Mouse (Mus musculus) liver, embryonic 15.5 days (tissue): ENCODE data around the gene Ncstn. TPM values are rescaled to one million over a fixed set of nuclear protein-coding genes. Genes with fewer than 3 reads are reported as not detected.

Source experiments
- ATAC-seq: fragments of 200-750 bp; cut with Nextera tagmentation; 2 replicates; pipeline ENCODE4 v1.8.0; 2017; ENCODE audit warnings: moderate number of reproducible peaks, mild to moderate bottlenecking, moderate library complexity; ENCODE audit not compliant: insufficient read depth
- H3K27ac ChIP-seq: fragments of 300-500 bp; sonication (generic); replicated peaks from 2 replicates; pipeline ENCODE4 v1.5.1; 2015; ENCODE audit warnings: mild to moderate bottlenecking, inconsistent platforms
- H3K27me3 ChIP-seq: fragments of 300-500 bp; sonication (generic); 2 replicates; pipeline ENCODE4 v1.6.1; 2015; ENCODE audit warnings: mild to moderate bottlenecking, inconsistent platforms
- H3K36me3 ChIP-seq: fragments of 300-500 bp; sonication (generic); replicated peaks from 2 replicates; pipeline ENCODE4 v1.6.1; 2015; ENCODE audit warnings: moderate library complexity, mild to moderate bottlenecking, inconsistent platforms
- H3K4me1 ChIP-seq: fragments of 300-500 bp; sonication (generic); replicated peaks from 2 replicates; pipeline ENCODE4 v1.6.1; 2015; ENCODE audit warnings: inconsistent platforms
- H3K4me2 ChIP-seq: fragments of 300-500 bp; sonication (generic); 2 replicates; pipeline ENCODE4 v1.6.1; 2015; ENCODE audit warnings: moderate library complexity, mild to moderate bottlenecking, inconsistent platforms
- H3K4me3 ChIP-seq: fragments of 300-500 bp; sonication (generic); replicated peaks from 2 replicates; pipeline ENCODE4 v1.5.1; 2015; ENCODE audit warnings: mild to moderate bottlenecking, inconsistent platforms
- H3K9ac ChIP-seq: fragments of 300-500 bp; sonication (generic); 2 replicates; pipeline ENCODE4 v1.6.1; 2015; ENCODE audit warnings: moderate library complexity, mild to moderate bottlenecking, inconsistent platforms
- H3K9me3 ChIP-seq: fragments of 300-500 bp; sonication (generic); replicated peaks from 2 replicates; pipeline ENCODE4 v1.6.1; 2016; ENCODE audit warnings: inconsistent platforms
- WGBS: fragments of 180-500 bp; shearing (Covaris S2); methylation state at CpG from one replicate; pipeline ENCODE4 v1.1.7; 2015; ENCODE audit warnings: mixed read lengths; ENCODE audit not compliant: insufficient replicate concordance; 5-methylcytosine and 5-hydroxymethylcytosine counted together
- polyA plus RNA-seq: library from polyadenylated mRNA; unstranded; fragments of >200 nt; fragmentation: Nextera tagmentation; extraction: Ambion mirVana; gene quantifications from 2 replicates; pipeline ENCODE4 v1.2.1, GENCODE M21; 2015

Ncstn gene
- polyA plus RNA-seq, 1 experiment from 2014 or later, result 37.6 TPM

DNA sequence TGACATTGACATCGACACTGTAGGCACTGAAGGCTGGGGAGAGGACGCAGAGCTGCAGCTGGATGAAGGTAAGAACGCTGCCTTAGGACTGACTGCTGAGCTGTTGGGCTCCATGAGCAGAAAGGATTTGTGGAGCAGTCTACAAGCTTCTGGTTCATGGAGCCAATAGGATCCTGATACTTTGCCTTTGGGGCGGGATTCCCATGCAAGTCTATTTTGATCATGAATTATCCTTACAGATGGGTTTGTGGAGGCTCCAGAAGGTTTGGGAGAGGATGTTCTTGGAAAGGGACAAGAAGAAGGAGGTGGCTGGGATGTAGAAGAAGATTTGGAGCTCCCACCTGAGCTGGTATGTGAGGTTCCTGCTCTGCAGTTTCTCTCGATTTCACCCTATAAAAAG is 34.4 kb upstream of the Ncstn start:
- 78% methylated on average over 5 of the region's 5 CpGs for WGBS
- H3K27me3 ChIP-seq, result no peaks in the 10 kb centered on the region
- H3K4me2 ChIP-seq, result no peak overlapping the region
- peaks cover 99% of the 10 kb centered on the region for H3K36me3 ChIP-seq
- no peak overlapping the region for H3K4me3 ChIP-seq
- no peak overlapping the region for H3K27ac ChIP-seq
- H3K9me3 ChIP-seq, result no peaks in the 10 kb centered on the region
- H3K4me1 ChIP-seq, result no peaks in the 10 kb centered on the region
- ATAC-seq, result no peak
- no peak overlapping the region for H3K9ac ChIP-seq

DNA sequence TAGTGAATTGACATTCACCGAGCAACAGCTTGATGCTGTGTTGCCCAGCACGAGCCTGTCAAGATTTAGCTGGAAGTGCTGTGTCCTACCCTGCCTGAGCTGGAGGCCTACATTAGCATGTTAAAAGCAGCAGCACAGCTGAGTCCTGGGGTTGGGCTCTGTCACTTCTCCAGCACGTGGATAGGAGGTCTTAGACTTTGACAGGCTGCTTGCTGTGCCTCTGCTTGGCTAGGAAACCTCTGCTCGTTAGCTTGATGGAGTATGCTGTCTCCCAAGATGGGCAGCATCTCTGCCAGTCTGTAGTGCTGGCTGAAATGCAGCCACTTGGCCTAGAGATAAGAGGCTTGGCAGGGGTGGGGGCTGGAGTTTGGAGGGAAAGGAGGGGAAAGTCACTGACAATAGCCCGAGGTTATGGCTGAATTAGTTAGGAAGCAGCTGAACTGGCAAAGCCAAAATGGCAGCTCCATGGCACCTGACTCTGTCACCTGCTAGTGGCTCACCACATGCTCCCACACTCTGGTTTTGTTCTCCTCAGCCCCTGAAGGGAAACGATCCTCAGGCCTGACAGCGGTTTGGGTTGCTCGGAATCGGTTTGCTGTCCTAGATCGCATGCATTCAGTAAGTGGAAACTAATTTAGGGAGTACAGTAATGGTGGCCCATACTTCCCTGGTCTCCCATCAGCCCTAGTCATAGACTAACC is 25.3 kb upstream of the Ncstn start:
- H3K4me3 ChIP-seq, result no peak overlapping the region
- H3K9me3 ChIP-seq, result no peaks in the 10 kb centered on the region
- no peak overlapping the region for H3K27ac ChIP-seq
- no peaks in the 10 kb centered on the region for H3K27me3 ChIP-seq
- no peak for ATAC-seq
- peaks cover 97% of the 10 kb centered on the region for H3K36me3 ChIP-seq
- H3K9ac ChIP-seq, result no peak overlapping the region
- H3K4me2 ChIP-seq, result no peak overlapping the region
- no peaks in the 10 kb centered on the region for H3K4me1 ChIP-seq
- WGBS, result 79% methylated on average over 10 of the region's 10 CpGs

DNA sequence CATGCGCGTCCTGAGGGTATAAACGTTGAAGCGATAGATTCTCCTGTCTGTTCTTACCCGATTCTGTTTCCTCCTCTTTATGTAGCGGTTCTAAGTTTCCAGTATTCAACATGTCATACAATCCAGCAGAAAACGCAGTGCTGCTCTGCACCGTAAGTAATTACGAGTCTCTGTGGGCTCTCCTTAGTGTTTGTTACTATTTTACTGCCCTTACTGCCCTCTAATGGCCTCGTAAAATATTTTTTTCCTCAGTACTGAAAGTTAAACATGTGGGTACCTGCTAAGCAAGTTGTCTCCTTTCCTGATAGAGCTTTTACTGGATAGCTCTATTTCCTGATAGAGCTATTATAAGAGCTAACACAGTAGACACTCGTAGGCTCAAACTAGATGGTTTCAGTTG is 22.5 kb upstream of the Ncstn start:
- Histone ChIP-seq H3K4me3 (no peak overlapping the region), H3K27me3 (no peaks in the 10 kb centered on the region), H3K4me1 (no peaks in the 10 kb centered on the region), H3K9ac (no peak overlapping the region), H3K9me3 (no peaks in the 10 kb centered on the region), H3K36me3 (peaks cover 94% of the 10 kb centered on the region), H3K27ac (no peak overlapping the region), H3K4me2 (no peak overlapping the region)
- ATAC-seq, result no peak
- WGBS, result 77% methylated on average over 11 of the region's 11 CpGs

DNA sequence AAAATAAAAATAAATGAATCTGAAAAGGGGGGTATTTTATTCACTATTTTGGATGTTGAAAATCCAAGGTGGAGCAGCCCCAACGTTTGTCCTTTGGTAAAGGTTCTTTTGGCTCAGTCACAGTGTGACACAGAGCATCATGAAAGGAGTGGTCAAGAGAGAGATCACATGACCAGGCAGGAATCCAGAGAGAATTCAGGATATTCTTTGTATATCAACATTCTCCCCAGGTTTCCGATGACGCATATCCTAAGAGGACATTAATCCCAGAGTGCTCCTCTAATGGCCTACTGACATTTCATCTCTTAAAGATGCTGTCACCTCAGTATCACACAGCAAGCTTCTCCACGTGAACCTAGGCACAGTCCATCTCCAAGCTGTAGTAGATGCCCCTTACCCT is 21.0 kb upstream of the Ncstn start:
- Histone ChIP-seq H3K27ac (no peak overlapping the region), H3K4me2 (no peak overlapping the region), H3K36me3 (peaks cover 88% of the 10 kb centered on the region), H3K9me3 (no peaks in the 10 kb centered on the region), H3K4me3 (no peak overlapping the region), H3K9ac (no peak overlapping the region), H3K27me3 (no peaks in the 10 kb centered on the region), H3K4me1 (no peaks in the 10 kb centered on the region)
- 84% methylated on average over 4 of the region's 4 CpGs for WGBS
- ATAC-seq, result no peak

DNA sequence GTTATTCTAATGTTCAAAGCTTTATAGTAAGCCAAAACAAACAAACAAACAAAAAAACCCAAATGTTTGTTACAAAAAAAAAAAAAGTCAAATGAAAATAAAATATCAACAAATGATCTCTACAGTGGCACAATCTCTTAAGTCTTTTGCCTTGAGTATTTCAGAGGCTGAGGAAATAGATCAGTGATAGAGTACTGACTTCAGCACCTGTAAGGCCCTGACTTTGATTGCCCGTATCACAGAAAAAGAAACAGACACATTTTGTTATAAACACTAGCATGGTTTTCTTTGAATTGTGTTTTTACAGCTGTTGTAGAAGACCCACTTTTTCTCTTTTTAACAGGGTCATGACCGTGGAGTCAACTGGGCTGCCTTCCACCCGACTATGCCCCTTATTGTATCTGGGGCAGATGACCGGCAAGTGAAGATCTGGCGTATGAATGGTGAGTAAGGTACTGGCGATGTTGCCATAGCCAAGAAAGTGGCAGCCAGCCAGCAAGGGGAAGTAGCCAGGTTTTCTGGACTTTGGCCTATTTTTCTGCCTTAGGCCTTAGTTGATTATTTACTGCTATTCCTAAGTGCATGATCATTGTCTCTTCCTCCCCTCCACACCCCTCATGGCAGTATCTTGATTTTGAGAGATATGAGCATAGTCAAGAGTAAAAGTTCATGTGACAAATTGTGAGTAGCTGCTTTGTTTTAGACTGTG is 16.9 kb upstream of the Ncstn start:
- Histone ChIP-seq H3K4me2 (no peak overlapping the region), H3K4me1 (no peaks in the 10 kb centered on the region), H3K4me3 (no peak overlapping the region), H3K27ac (no peak overlapping the region), H3K27me3 (no peaks in the 10 kb centered on the region), H3K36me3 (peaks cover 81% of the 10 kb centered on the region), H3K9ac (no peak overlapping the region), H3K9me3 (no peaks in the 10 kb centered on the region)
- WGBS, result 84% methylated on average over 6 of the region's 6 CpGs
- ATAC-seq, result no peak

DNA sequence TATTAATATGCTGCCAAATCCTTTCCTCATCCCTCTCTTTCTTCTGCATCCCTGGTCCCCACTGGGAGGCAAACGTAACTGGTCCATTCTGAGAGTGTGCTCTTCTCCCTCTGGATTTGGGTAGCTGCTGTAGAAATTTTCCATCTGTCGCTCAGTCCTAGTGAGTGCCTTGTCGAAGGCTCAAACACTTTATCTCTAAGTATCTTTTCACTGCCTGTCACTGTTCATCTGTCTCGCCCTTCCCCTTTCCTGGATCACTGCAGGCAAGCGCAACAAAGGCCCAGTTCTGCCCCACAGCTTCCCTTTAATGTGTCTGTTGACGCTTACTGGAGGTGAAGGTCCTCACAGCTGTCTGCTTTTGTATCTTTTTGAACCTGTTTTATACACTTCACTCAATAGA is 12.6 kb upstream of the Ncstn start:
- no peak overlapping the region for H3K4me2 ChIP-seq
- no peak overlapping the region for H3K9ac ChIP-seq
- no peak for ATAC-seq
- WGBS, result 41% methylated on average over 6 of the region's 6 CpGs
- peaks cover 77% of the 10 kb centered on the region for H3K36me3 ChIP-seq
- H3K27me3 ChIP-seq, result no peaks in the 10 kb centered on the region
- no peak overlapping the region for H3K4me3 ChIP-seq
- no peak overlapping the region for H3K27ac ChIP-seq
- no peaks in the 10 kb centered on the region for H3K9me3 ChIP-seq
- no peaks in the 10 kb centered on the region for H3K4me1 ChIP-seq

DNA sequence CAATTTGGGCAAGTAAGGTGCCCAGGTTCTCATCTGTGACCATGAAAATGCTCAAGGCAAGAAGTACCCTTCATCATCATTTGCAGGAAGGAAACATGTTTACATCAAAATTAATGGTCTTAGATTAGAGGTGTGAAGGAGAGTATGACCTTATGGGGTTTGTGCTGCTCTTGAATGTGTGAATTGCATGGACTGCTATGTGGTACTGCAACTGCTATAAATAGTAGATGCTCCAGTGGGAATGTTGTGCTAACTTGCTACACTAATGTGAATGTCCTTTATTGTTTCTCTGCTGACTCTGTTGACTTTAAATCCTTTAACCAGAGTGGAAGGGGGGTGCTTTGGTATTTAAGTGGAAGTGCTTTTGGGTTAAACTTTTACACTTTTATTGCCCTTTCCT is 11.7 kb upstream of the Ncstn start:
- Histone ChIP-seq H3K9ac (no peak overlapping the region), H3K27me3 (no peaks in the 10 kb centered on the region), H3K4me2 (no peak overlapping the region), H3K27ac (no peak overlapping the region), H3K36me3 (peaks cover 81% of the 10 kb centered on the region), H3K4me3 (no peak overlapping the region), H3K9me3 (no peaks in the 10 kb centered on the region), H3K4me1 (no peaks in the 10 kb centered on the region)
- no peak for ATAC-seq

DNA sequence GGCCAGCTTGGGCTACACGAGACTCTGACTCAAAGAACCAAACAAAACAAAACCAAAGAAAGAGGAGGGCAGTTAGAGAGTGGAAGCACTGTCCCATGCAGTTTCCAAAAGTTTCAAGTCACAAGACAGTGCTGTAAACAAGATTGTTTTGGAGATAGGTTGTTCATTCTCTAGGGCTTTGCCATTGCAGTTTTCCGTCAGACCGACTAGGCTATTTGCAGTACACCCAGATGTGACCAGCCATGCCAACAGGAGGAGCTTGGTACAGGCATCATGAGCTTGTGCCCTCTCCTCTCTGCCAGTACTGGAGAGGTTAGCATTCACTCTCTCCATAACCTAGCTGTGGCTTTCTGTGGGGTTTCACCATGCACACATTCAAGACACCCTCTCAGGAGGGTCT is 10.9 kb upstream of the Ncstn start:
- Histone ChIP-seq H3K4me3 (no peak overlapping the region), H3K9me3 (no peaks in the 10 kb centered on the region), H3K27me3 (no peaks in the 10 kb centered on the region), H3K4me2 (no peak overlapping the region), H3K27ac (no peak overlapping the region), H3K36me3 (peaks cover 85% of the 10 kb centered on the region), H3K9ac (no peak overlapping the region), H3K4me1 (no peaks in the 10 kb centered on the region)
- WGBS, result 88% methylated on average over 3 of the region's 3 CpGs
- ATAC-seq, result no peak

DNA sequence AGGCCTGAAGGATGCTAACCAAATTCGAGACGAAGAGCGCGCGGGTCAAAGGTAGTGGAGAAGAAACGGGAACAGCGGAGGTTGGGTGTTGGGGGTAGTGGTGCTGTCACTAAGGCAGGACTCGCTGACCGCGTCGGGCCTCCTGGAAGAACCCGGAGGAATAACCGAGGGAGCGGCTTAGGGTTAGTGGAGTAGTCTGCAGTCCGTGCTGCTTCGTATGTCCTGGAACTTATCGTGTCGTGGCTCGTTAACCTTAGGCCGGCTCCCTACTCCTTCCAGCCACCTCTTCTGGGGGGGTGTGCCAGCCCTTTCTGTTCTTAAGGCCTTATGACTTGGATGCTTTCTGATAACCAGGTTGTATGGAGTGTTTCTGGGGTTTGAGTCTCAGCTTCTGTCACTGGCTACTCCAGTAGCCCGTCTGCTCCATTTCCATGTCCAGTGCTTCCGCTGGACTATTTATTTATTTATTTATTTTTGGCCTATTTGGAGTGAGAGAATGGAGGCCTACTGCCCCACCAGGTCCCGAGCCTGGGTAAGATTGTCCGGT is 377 bp upstream of the Ncstn start:
- H3K9me3 ChIP-seq, result no peaks in the 10 kb centered on the region
- 1% methylated on average over 24 of the region's 24 CpGs for WGBS
- ATAC-seq, result peak; percentile 64
- H3K4me3 ChIP-seq, result peak overlapping the region; percentile 79
- H3K27ac ChIP-seq, result peak overlapping the region; percentile 81
- peaks cover 26% of the 10 kb centered on the region for H3K36me3 ChIP-seq
- H3K4me2 ChIP-seq, result peak overlapping the region; percentile 73
- H3K4me1 ChIP-seq, result peaks cover 32% of the 10 kb centered on the region
- no peaks in the 10 kb centered on the region for H3K27me3 ChIP-seq
- peak overlapping the region; percentile 84 for H3K9ac ChIP-seq

DNA sequence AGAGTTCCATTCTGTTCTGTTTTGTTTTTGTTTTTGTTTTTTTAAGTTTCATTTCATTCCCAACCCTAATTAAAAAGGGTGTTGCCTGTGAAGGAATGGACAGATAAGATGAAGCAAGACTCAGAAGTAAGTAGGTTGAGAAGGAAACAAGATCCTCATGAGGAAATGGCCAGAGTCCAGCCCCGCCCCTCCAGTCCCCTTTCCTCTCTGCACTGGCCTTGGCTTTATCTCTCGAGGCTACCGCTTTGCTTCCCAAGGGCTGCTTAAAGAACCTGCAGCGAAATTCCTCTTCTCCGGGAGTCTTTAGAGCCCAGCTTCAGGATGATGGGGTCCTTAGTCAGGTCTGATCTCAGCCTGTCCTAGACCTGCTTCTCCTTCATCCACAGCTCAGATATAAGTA is 4.6 kb downstream of the Ncstn start:
- H3K36me3 ChIP-seq, result peaks cover 67% of the 10 kb centered on the region
- 49% methylated on average over 5 of the region's 5 CpGs for WGBS
- no peak overlapping the region for H3K4me3 ChIP-seq
- H3K4me1 ChIP-seq, result peaks cover 10% of the 10 kb centered on the region
- H3K9me3 ChIP-seq, result no peaks in the 10 kb centered on the region
- peak overlapping the region; percentile 29; the same call in 1 of the 2 replicates for H3K27ac ChIP-seq
- ATAC-seq, result no peak
- no peak overlapping the region for H3K4me2 ChIP-seq
- H3K27me3 ChIP-seq, result no peaks in the 10 kb centered on the region
- no peak overlapping the region for H3K9ac ChIP-seq

DNA sequence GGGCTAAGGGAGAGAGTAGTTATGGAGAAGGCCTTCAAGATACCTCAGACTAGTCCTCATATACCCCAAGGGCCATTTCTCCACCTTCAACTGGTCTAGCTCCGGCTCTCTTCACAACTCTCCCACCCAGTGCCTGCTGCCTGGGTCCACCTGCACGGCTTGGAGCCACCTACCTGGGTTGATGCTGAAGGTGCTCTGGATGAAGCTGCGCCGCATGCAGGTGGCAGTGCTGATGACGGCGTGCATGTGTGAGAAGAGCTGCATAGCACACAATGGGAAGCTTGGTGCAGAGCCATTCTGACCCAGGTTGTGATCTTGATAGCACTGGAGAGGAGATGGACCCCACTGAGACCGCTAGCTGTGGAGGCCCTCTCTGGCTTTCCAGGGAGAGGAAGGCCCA is 10.0 kb downstream of the Ncstn start:
- Histone ChIP-seq H3K9ac (no peak overlapping the region), H3K36me3 (peaks cover 94% of the 10 kb centered on the region), H3K27me3 (no peaks in the 10 kb centered on the region), H3K4me2 (no peak overlapping the region), H3K9me3 (no peaks in the 10 kb centered on the region), H3K4me3 (no peak overlapping the region), H3K27ac (no peak overlapping the region), H3K4me1 (no peaks in the 10 kb centered on the region)
- ATAC-seq, result no peak
- 90% methylated on average over 7 of the region's 7 CpGs for WGBS
